Mouse (Mus musculus) hindbrain, embryonic 11.5 days (tissue): Measurements from ENCODE around the gene Plxna2. TPM values are rescaled to one million over a fixed set of nuclear protein-coding genes. Genes with fewer than 3 reads are reported as not detected.

ENCODE experiments used
- ATAC-seq: fragments of 200-750 bp; cut with Nextera tagmentation; 2 replicates; pipeline ENCODE4 v1.8.0; 2017; ENCODE audit warnings: mild to moderate bottlenecking, moderate TSS enrichment, moderate library complexity; ENCODE audit not compliant: low FRiP score
- DNase-seq: peaks from one replicate; pipeline ENCODE4 v3.0.0-alpha.2; 2015; ENCODE audit warnings: low spot score
- H3K27ac ChIP-seq: fragments of 300-500 bp; sonication (generic); 2 replicates; pipeline ENCODE4 v1.5.1; 2014; ENCODE audit warnings: mild to moderate bottlenecking, low read depth, low read length
- H3K27me3 ChIP-seq: fragments of 300-500 bp; sonication (generic); 2 replicates; pipeline ENCODE4 v1.6.1; 2014; ENCODE audit warnings: mild to moderate bottlenecking, low read length, moderate library complexity, mixed read lengths; ENCODE audit not compliant: control insufficient read depth, insufficient read depth
- H3K36me3 ChIP-seq: fragments of 300-500 bp; sonication (generic); 2 replicates; pipeline ENCODE4 v1.6.1; 2014; ENCODE audit warnings: mild to moderate bottlenecking, low read length, moderate library complexity, mixed read lengths; ENCODE audit not compliant: control insufficient read depth, insufficient read depth
- H3K4me1 ChIP-seq: fragments of 300-500 bp; sonication (generic); replicated peaks from 2 replicates; pipeline ENCODE4 v1.6.1; 2014; ENCODE audit warnings: low read length, mixed read lengths; ENCODE audit not compliant: control insufficient read depth, insufficient read depth
- H3K4me2 ChIP-seq: fragments of 300-500 bp; sonication (generic); replicated peaks from 2 replicates; pipeline ENCODE4 v1.6.1; 2014; ENCODE audit warnings: mild to moderate bottlenecking, low read depth, low read length
- H3K4me3 ChIP-seq: fragments of 300-500 bp; sonication (generic); 2 replicates; pipeline ENCODE4 v1.5.1; 2014; ENCODE audit warnings: low read depth, low read length
- H3K9ac ChIP-seq: fragments of 300-500 bp; sonication (generic); 2 replicates; pipeline ENCODE4 v1.6.1; 2014; ENCODE audit warnings: low read depth, low read length
- H3K9me3 ChIP-seq: fragments of 300-500 bp; sonication (generic); 2 replicates; pipeline ENCODE4 v1.6.1; 2016; ENCODE audit warnings: low read length; ENCODE audit not compliant: control insufficient read depth
- WGBS: fragments of 180-500 bp; shearing (Covaris S2); extraction: QIAGEN DNeasy Blood & Tissue Kit; methylation state at CpG from one replicate; pipeline ENCODE4 v1.1.7; 2014; 5-methylcytosine and 5-hydroxymethylcytosine counted together
- polyA plus RNA-seq: library from polyadenylated mRNA; unstranded; fragments of >200 nt; fragmentation: Nextera tagmentation; extraction: Ambion mirVana; gene quantifications from 2 replicates; pipeline ENCODE4 v1.2.1, GENCODE M21; 2014

The Plxna2 gene
- polyA plus RNA-seq, 1 experiment from 2014 or later: 25.4 TPM

DNA sequence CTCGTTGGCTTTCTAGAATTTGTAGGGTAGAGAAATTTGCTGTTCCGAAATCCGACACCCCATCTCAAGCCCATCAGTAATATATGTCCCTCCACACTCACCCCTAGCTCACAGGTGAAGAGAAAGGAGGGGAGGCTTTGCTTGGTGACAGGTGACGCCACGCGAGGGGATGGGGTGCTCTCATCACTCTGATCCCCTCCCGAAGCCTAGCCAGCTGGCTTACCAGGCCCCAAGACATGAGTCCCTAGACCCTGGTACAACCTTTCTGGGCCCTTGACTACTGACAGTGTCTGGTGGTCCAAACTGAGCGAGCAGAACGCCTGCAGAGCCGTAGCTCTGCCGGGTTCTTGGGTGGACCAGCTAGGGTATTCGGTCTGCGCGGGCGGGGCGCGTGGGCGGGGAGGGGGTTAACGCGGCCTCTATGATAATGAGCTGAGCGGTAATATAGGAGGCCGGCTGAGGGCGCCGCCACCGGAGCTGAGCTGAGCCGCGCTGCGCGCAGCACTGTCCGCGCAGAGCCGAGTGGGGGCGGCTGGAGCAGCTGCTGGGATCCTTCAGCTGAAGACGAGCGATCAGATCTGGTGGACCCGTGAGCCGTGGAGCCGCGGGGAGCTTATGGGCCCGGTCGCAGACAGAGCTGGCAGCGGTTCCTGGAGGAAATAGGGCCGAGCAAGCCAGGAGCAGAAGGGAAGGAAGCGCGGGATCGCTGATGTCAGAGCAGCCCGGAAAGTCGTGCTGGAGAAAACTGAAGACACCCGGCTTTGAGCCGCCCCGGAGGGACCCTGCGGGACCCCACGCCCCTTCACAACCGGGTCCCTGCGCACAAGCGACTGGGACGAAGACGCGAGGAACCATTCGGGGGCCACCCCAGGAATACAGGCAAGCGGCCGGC lies 1.6 kb downstream of the Plxna2 start:
- Histone ChIP-seq H3K4me3 (peak overlapping the region; percentile 77), H3K4me2 (peak overlapping the region; percentile 80), H3K27me3 (no peaks in the 10 kb centered on the region), H3K9ac (peak overlapping the region; percentile 91), H3K27ac (peak overlapping the region; percentile 80), H3K4me1 (peaks cover 8% of the 10 kb centered on the region), H3K9me3 (no peaks in the 10 kb centered on the region), H3K36me3 (no peaks in the 10 kb centered on the region)
- peak; percentile 87 for DNase-seq
- peak; percentile 91 for ATAC-seq
- WGBS: 1% methylated on average over 56 of the region's 62 CpGs

DNA sequence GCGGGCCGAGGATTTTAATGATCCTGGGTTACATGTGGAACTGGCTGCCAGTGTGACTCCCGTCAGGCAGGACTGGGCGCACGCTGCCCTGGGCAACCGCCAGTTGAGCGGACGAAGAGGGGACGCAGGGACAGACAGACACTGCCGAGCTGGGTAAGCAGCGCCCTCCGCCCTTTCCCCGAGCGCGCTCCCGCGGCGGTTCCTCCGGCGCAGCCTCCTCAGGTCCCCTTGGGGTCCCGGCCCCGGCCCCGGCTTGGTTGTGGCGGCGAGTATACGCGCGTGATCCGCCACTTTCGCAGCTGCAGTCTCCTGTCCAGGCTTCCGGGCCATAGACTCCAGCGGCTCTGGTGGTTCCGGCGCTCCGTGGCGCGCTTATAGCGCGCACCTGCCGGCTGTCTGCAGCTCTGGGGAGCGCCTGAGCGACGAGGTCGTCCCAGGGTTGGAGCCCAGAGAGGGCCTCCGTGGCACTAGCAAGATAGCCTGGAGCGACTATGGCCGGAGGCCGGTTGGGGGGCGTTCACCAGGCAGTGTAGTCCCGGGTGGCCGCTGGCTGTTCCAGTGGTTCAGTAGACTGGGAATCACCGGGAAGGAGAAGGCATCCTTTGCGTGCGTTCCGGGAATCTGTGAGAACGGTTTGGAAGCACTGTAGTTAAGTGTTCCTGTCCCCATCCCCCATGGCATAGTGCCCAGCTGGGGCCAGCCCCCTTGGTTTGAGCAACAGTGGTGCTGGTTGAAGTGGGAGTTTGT lies 2.4 kb downstream of the Plxna2 start:
- H3K4me3 ChIP-seq: peak overlapping the region; percentile 77
- no peaks in the 10 kb centered on the region for H3K27me3 ChIP-seq
- H3K36me3 ChIP-seq: no peaks in the 10 kb centered on the region
- under 1% methylated on average over 46 of the region's 56 CpGs for WGBS
- H3K9ac ChIP-seq: peak overlapping the region; percentile 91
- H3K27ac ChIP-seq: peak overlapping the region; percentile 80
- peaks cover 11% of the 10 kb centered on the region for H3K4me1 ChIP-seq
- H3K9me3 ChIP-seq: no peaks in the 10 kb centered on the region
- H3K4me2 ChIP-seq: peak overlapping the region; percentile 80
- DNase-seq (peak; percentile 70), ATAC-seq (peak; percentile 53)

DNA sequence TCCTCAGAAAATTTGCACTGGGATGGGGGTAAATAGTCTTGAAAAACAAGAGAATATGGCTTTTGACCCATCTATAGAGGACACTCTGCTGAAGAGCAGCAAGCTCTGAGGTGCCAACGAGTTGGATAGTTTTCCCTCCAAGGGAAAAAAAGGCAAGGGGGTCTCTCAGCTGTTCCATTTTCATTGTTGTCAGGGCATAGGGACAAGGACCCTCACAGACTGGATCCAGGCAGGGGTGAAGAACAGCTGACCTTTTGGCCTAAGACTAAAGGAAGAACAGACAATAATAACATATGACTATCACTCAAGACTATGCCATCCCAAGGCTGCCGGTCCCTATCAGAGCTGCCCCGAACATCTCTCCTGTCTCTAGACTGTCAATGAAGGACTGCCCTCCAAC lies 4.2 kb downstream of the Plxna2 start:
- Histone ChIP-seq H3K9ac (peak overlapping the region; percentile 32), H3K27me3 (no peaks in the 10 kb centered on the region), H3K4me3 (peak overlapping the region; percentile 77), H3K4me1 (peaks cover 13% of the 10 kb centered on the region), H3K36me3 (no peaks in the 10 kb centered on the region), H3K9me3 (no peaks in the 10 kb centered on the region), H3K27ac (peak overlapping the region; percentile 53), H3K4me2 (peak overlapping the region; percentile 80)
- no peak for ATAC-seq
- DNase-seq: no peak
- WGBS: 25% methylated on average over 3 of the region's 3 CpGs

DNA sequence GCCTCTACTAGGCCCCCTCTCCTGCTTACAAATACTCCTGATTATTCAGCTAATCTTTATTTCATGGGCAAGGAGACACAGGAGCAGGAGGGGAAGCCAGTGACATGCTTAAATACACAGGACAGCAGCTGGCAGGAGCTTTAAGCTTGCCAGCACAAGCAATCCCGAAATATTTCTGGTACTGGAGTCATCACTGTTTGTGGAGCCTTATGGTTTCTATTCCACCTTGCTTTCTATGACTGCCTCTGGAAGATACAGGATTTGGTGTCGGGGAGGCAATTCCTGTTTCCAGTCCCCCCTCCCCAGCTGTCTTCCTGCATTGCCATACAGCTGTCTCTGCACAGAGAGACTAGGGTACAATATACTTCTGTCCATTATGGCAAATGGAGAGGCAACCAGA lies 4.7 kb downstream of the Plxna2 start:
- H3K4me1 ChIP-seq: peaks cover 13% of the 10 kb centered on the region
- no peaks in the 10 kb centered on the region for H3K27me3 ChIP-seq
- H3K4me3 ChIP-seq: peak overlapping the region; percentile 77
- H3K36me3 ChIP-seq: no peaks in the 10 kb centered on the region
- H3K27ac ChIP-seq: peak overlapping the region; percentile 53; the same call in 1 of the 2 replicates
- peak overlapping the region; percentile 80 for H3K4me2 ChIP-seq
- DNase-seq (no peak), ATAC-seq (no peak)
- WGBS: 33% methylated on average over 2 of the region's 2 CpGs
- H3K9ac ChIP-seq: peak overlapping the region; percentile 32; the same call in 1 of the 2 replicates
- no peaks in the 10 kb centered on the region for H3K9me3 ChIP-seq

DNA sequence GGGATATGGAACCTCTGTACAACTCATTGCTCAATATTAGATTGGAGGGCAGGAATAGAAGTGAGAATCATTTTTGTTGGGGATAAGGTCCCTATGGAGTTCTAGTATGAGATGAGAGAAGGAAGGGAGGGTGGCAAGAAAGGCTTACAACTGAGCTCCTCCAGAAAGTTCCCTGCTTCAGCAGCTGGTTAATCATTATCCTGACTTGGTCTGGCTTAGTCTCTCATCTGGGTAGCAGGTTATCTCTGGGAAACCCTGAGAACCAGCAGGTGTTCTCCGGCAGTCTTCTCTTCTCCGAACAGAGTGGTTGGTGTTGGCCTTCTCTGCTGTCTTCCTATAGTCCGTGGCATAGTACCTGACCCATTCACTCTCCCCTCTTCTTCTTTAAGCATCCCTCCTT lies 5.6 kb downstream of the Plxna2 start:
- no peaks in the 10 kb centered on the region for H3K27me3 ChIP-seq
- H3K4me1 ChIP-seq: peaks cover 13% of the 10 kb centered on the region
- WGBS: 59% methylated on average over 3 of the region's 3 CpGs
- H3K9me3 ChIP-seq: no peaks in the 10 kb centered on the region
- H3K4me2 ChIP-seq: peak overlapping the region; percentile 80
- H3K9ac ChIP-seq: no peak overlapping the region
- no peak for DNase-seq
- H3K36me3 ChIP-seq: no peaks in the 10 kb centered on the region
- H3K27ac ChIP-seq: no peak overlapping the region
- peak overlapping the region; percentile 77; the same call in 1 of the 2 replicates for H3K4me3 ChIP-seq
- ATAC-seq: no peak

DNA sequence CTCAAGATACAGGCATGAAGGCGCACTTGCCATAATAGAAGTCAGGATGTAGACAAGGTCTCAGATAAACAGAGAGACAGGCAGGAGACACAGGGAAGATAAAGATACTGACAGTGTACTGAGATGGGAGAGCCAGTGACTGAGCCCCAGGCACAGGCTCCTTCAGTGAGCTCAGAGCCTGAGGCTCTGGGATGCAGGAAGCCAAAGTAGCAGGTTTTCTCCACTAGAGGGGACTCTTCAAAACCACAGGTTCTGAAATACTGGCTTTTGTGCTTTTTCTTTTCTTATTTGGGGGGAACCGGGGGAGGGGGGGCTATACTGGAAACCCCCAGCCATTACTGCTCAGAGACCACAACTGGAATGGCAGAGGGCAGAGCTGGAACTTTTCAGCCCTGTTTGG lies 6.4 kb downstream of the Plxna2 start:
- H3K4me1 ChIP-seq: peaks cover 19% of the 10 kb centered on the region

DNA sequence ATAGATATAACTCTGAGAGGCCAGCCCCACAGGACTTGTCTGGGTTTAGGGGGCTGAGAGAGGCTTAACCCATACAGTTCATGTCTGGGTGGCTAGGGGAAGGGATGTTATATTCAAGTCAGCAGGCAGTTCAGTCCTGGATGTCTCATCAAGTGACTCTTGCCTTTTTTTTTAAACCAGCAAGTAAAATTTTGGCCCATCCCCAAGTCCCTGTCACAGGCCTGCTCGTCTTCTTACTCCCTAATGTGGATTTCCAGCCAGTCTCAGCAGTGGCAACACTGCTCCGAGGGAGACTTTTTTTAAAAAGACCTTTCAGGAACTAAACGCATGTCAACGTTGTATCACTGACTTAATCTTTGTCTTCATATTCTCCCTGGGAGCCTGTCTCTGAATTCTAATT lies 7.0 kb downstream of the Plxna2 start:
- Histone ChIP-seq H3K27me3 (no peaks in the 10 kb centered on the region), H3K4me3 (0 out of 2 replicates have a peak overlapping the region, but pooled peaks have one; percentile 11), H3K27ac (no peak overlapping the region), H3K9ac (no peak overlapping the region), H3K36me3 (no peaks in the 10 kb centered on the region), H3K4me1 (peaks cover 21% of the 10 kb centered on the region), H3K9me3 (no peaks in the 10 kb centered on the region), H3K4me2 (peak overlapping the region; percentile 80; the same call in 1 of the 2 replicates)
- WGBS: 38% methylated on average over 4 of the region's 4 CpGs
- ATAC-seq (no peak), DNase-seq (no peak)

More for the DNA sequence above, 6.4 kb downstream of the Plxna2 start:
- Histone ChIP-seq H3K9ac (no peak overlapping the region), H3K9me3 (no peaks in the 10 kb centered on the region), H3K36me3 (no peaks in the 10 kb centered on the region), H3K4me2 (peak overlapping the region; percentile 80), H3K4me3 (peak overlapping the region; percentile 11; the same call in 1 of the 2 replicates), H3K27ac (no peak overlapping the region), H3K27me3 (no peaks in the 10 kb centered on the region)
- DNase-seq (peak; percentile 57), ATAC-seq (no peak)
- WGBS: 50% methylated on average over 2 of the region's 2 CpGs

DNA sequence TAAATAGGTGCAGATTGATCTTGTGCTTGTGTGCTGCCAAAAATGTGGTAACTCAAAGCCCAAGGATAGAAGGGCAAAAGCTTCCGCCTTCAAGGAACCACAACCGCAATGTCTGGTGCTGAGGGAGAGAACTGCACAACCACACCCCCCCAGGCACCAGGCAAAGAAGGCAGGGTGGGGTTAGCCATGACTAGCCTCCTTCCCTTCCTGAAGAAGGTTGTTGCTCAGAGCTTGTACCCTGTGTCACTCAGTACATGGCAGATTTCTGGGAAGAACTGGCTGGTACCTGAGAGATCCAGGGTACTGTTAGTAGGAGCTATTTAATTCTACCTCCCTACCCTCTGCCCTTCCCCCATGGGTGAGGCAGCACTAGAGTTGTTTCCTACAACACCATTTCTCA lies 8.1 kb downstream of the Plxna2 start:
- peaks cover 21% of the 10 kb centered on the region for H3K4me1 ChIP-seq
- DNase-seq (no peak), ATAC-seq (no peak)
- no peak overlapping the region for H3K4me3 ChIP-seq
- no peaks in the 10 kb centered on the region for H3K36me3 ChIP-seq
- no peaks in the 10 kb centered on the region for H3K27me3 ChIP-seq
- H3K27ac ChIP-seq: no peak overlapping the region
- H3K4me2 ChIP-seq: no peak overlapping the region
- H3K9ac ChIP-seq: no peak overlapping the region
- 96% methylated on average over 2 of the region's 2 CpGs for WGBS
- no peaks in the 10 kb centered on the region for H3K9me3 ChIP-seq
